Mouse (Mus musculus) liver, embryonic 14.5 days (tissue): ENCODE measurements around the gene Prkn.

ENCODE experiments used
- CTCF ChIP-seq: IDR thresholded peaks from 2 replicates; pipeline ENCODE4 v1.5.1; 2016; ENCODE audit warnings: antibody characterized with exemption, low read depth, control low read depth
- EP300 ChIP-seq: IDR thresholded peaks from 2 replicates; pipeline ENCODE4 v1.6.1; 2016; ENCODE audit warnings: antibody characterized with exemption, low read depth

- TF ChIP-seq EP300 = no peak
- TF ChIP-seq CTCF = no peak
Observed at GRCm38 (mm10) chr17:11618886-11619590, 778.9 kb downstream of the Prkn start.
